Mouse (Mus musculus): ENCODE measurements at regions not wholly inside any gene's neighbourhood (a gene's known extent, or its start where the extent isn't known, plus 50 kb on each side); places are given as distances from the start of the nearest gene placed in this dataset.

- TF ChIP-seq ZNF384 (IDR thresholded peaks at IDR 0.05; ENCODE audit: low read depth, low read length) (no peak), CHD2 (IDR thresholded peaks at IDR 0.05; ENCODE audit: low read depth, low read length) (no peak), MAFK (IDR thresholded peaks at IDR 0.05; ENCODE audit: insufficient read depth, low read depth, low read length) (no peak)
These were observed 176.7 kb downstream of the Tm2d1 start for GRCm38 (mm10) chr4:98206245-98206970.
